Mouse (Mus musculus) thymus, postnatal 25 days (tissue): ENCODE data around the gene Ube2t.

Experiments used
- DNase-seq: peaks from one replicate; pipeline ENCODE4 v3.0.0; 2022

Ube2t gene

GRCm38 (mm10) chr1:134962053-134962803, at the start of gene Ube2t:
Ube2t (plus strand) TSS chr1:134962565.
- DNase-seq = peak; percentile 97

GRCm38 (mm10) chr1:134913535-134913934, 48.8 kb upstream of the Ube2t start:
- DNase-seq = no peak

- no peak for DNase-seq
Observed at GRCm38 (mm10) chr1:134915421-134915820, 46.9 kb upstream of the Ube2t start.

GRCm38 (mm10) chr1:134919010-134919409, 43.4 kb upstream of the Ube2t start:
- no peak for DNase-seq

GRCm38 (mm10) chr1:134932431-134932830, 29.9 kb upstream of the Ube2t start:
- no peak for DNase-seq

GRCm38 (mm10) chr1:134936335-134936734, 26.0 kb upstream of the Ube2t start:
- no peak for DNase-seq

- no peak for DNase-seq
Observed at GRCm38 (mm10) chr1:134938233-134938632, 24.1 kb upstream of the Ube2t start.

- no peak for DNase-seq
Observed at GRCm38 (mm10) chr1:134940863-134941262, 21.5 kb upstream of the Ube2t start.

GRCm38 (mm10) chr1:134942898-134943297, 19.5 kb upstream of the Ube2t start:
- no peak for DNase-seq

- no peak for DNase-seq
Observed at GRCm38 (mm10) chr1:134947590-134947989, 14.8 kb upstream of the Ube2t start.

- DNase-seq = no peak
Observed at GRCm38 (mm10) chr1:134949946-134950345, 12.4 kb upstream of the Ube2t start.

GRCm38 (mm10) chr1:134955050-134955636, 7.2 kb upstream of the Ube2t start:
- DNase-seq = no peak

- DNase-seq = peak; percentile 92
Observed at GRCm38 (mm10) chr1:134955637-134956176, 6.7 kb upstream of the Ube2t start, which contains the start of gene Ppp1r12b. Ppp1r12b (minus strand) TSS chr1:134955942.

- no peak for DNase-seq
Observed at GRCm38 (mm10) chr1:134960634-134961033, 1.7 kb upstream of the Ube2t start.

GRCm38 (mm10) chr1:134962821-134963220, 456 bp downstream of the Ube2t start:
- DNase-seq = peak; percentile 51

GRCm38 (mm10) chr1:134965430-134965829, 3.1 kb downstream of the Ube2t start:
- DNase-seq = no peak

GRCm38 (mm10) chr1:134972920-134973319, 10.6 kb downstream of the Ube2t start:
- no peak for DNase-seq

GRCm38 (mm10) chr1:134987173-134987961, 25.0 kb downstream of the Ube2t start:
- no peak for DNase-seq

- no peak for DNase-seq
Observed at GRCm38 (mm10) chr1:134987962-134988341, 25.6 kb downstream of the Ube2t start.

- DNase-seq = peak; percentile 78
Observed at GRCm38 (mm10) chr1:134989372-134989771, 27.0 kb downstream of the Ube2t start.

GRCm38 (mm10) chr1:134992046-134992645, 29.8 kb downstream of the Ube2t start:
- peak; percentile 14 for DNase-seq

- no peak for DNase-seq
Observed at GRCm38 (mm10) chr1:134994739-134995138, 32.4 kb downstream of the Ube2t start.

GRCm38 (mm10) chr1:134995437-134995836, 33.1 kb downstream of the Ube2t start:
- no peak for DNase-seq
